Mouse (Mus musculus) lung, adult 2 months (tissue): ENCODE measurements around the gene Gmnn.
A peak's percentile ranks its signal among the peaks of the same experiment; 100 is the strongest.

Experiments
- CTCF ChIP-seq: fragments of 200-500 bp; IDR thresholded peaks from 2 replicates; pipeline ENCODE4 v1.5.1; 2011; ENCODE audit warnings: mild to moderate bottlenecking, low read length, control low read depth; ENCODE audit not compliant: insufficient read depth
- POLR2A ChIP-seq: fragments of 200-500 bp; IDR thresholded peaks from 2 replicates; pipeline ENCODE4 v1.6.1; 2011; ENCODE audit warnings: low read depth, mild to moderate bottlenecking, control low read depth, low read length, borderline replicate concordance; ENCODE audit errors: extremely low read depth

GRCm38 (mm10) chr13:24800674-24801307 lies 39.1 kb upstream of the Gmnn start:
- TF ChIP-seq CTCF (no peak), POLR2A (peak; percentile 98)
